Mouse (Mus musculus) large intestine, adult 2 months (tissue): ENCODE results near the gene Fam120c. TPM values are rescaled to one million over a fixed set of nuclear protein-coding genes. Genes with fewer than 3 reads are reported as not detected.

Experiments
- DNase-seq: peaks from one replicate; pipeline ENCODE4 v3.0.0-alpha.2; 2012; ENCODE audit warnings: low read depth, low spot score
- WGBS: fragments of 180-500 bp; shearing (Covaris S2); methylation state at CpG from one replicate; pipeline ENCODE4 v1.1.7; 2018; 5-methylcytosine and 5-hydroxymethylcytosine counted together
- polyA plus RNA-seq: library from polyadenylated mRNA; depleted of rRNA; stranded (reverse); fragments of >200 nt; gene quantifications from 2 replicates; pipeline ENCODE4 v1.2.3, GENCODE M21; 2012; rRNA removed

Gene Fam120c
- polyA plus RNA-seq, 1 experiment, result 0.64 TPM

DNA sequence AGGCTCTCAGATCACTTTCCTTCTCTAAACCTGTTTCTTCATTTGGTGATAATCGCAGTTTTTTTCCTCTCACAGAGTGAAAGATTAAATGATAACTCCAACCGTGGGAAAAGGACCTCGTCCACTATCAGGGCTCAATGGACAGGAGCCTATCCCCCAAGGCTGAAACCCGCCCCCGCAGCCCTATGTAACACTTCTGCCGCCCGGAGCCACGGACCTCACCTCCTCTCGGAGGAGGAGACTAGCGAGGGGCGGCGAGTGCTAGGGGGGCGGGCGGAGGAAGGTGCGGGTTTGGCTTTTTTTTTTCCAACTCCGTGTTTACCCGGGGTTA lies 176.1 kb downstream of the Fam120c start:
- DNase-seq, result no peak
- 20% methylated on average over 17 of the region's 17 CpGs for WGBS

DNA sequence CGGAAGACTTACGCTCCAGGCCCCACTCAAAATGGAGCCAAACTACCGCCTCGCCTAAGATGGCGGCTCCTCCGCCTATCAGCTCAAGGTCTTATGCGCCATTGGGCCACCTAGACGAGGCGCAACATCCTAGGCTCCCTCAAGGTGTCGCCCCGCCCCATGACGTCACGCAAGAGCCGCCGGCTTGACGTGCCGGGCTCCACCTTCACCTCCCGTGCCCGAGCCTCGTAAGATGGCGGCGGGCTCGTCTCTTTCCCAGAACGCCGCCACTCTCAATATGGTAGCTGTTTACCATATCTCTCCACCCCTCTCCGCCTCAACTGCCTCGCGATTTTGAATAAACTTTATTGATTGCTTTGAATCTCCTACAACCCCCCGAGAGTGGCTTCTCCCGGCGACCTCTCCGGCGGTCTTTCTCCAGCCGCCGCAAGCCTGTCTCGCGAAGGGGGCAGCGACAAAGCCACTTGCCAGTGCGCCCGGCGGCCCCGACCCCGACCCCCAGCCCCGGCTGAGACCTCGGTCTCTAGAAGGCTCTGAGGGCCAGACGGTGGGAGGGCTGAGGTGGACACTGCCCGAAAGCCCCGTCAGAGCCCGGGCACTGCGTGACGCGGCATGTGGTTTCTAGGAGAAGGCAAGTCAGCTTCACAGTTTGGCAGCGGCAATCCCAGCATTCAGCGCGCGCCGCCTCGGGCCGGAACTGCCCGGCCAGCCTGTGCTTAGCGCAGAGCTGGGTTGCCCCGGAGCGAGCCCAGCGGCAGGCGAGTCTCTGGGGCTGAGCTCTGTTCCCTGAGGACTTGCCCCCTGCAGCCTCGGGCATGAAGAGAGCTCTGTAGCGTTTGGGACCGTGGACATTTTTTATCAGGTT lies 176.7 kb downstream of the Fam120c start, which contains the start of gene Phf8:
Phf8 (plus strand) TSS at position 215 of the 865 bp plus-strand sequence.
- DNase-seq, result peak; percentile 63
- 20% methylated on average over 68 of the region's 68 CpGs for WGBS

Other genes starting within 250 kb of the Fam120c start
- 4.5 and 4.7 TPM in 2 replicates for gene Tsr2, start 247.6 kb upstream of the Fam120c start, polyA plus RNA-seq
- gene Wnk3, start 146.1 kb upstream of the Fam120c start, polyA plus RNA-seq, result 0.01 and 0.04 TPM in 2 replicates
- 8.4 and 10.2 TPM in 2 replicates for gene Phf8, start 176.5 kb downstream of the Fam120c start, polyA plus RNA-seq